Mouse (Mus musculus) kidney, adult 18-20 months (tissue): ENCODE data around the gene Batf3.

Experiments
- DNase-seq: peaks from one replicate; pipeline ENCODE4 v3.0.0; 2021

The Batf3 gene

GRCm38 (mm10) chr1:191097802-191098747, at the start of gene Batf3:
Gene Batf3 (plus strand): TSS chr1:191097847.
- peak; percentile 42 for DNase-seq

DNA sequence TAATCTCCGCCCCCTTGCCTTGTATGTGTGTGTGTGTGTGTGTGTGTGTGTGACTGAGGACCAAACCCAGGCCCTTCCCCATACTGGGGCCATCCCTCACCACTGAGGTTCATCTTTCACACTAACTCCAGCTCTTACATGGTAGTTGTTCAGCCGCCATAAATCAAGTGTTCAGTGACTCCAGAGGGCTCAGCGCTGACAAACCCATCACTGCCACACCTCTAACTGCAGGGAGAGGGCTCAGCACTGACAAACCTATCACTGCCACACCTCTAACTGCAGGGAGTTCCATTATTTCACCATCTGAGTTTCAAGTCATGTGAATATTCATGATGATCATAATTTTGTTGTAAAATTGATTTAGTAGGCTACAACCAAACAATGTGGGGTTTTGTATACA, 44.1 kb upstream of the Batf3 start:
- DNase-seq: no peak

- no peak for DNase-seq
These were observed 42.6 kb upstream of the Batf3 start for GRCm38 (mm10) chr1:191054870-191055532.

GRCm38 (mm10) chr1:191055533-191055873, 42.1 kb upstream of the Batf3 start:
- no peak for DNase-seq

- no peak for DNase-seq
These were observed 40.2 kb upstream of the Batf3 start for GRCm38 (mm10) chr1:191057461-191057860.

DNA sequence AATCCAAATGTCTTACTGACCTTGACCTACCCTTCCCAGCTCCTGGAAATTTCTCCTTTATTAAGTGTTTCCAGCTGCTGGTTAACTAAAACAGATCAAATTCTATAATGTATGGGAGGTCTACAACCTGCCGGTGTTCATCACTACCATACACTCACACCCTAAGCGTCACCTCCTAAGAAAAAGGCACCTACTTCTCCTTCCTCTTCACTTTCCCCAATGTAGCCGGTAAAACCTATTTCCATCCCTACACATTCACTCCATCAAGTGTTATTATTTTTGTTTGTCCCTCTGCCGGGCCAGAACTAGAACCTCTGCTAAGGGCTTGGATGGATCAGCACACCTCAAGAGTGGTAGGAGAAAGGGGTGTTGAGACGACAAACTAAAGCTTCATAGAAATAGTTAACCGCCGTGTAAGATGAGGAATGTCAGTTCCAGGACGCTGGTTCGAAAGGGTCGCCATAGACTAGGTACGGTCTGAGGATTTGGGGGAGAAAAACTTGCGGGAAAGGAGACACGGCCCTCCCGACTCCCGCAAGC, 35.3 kb upstream of the Batf3 start:
- DNase-seq: no peak

DNA sequence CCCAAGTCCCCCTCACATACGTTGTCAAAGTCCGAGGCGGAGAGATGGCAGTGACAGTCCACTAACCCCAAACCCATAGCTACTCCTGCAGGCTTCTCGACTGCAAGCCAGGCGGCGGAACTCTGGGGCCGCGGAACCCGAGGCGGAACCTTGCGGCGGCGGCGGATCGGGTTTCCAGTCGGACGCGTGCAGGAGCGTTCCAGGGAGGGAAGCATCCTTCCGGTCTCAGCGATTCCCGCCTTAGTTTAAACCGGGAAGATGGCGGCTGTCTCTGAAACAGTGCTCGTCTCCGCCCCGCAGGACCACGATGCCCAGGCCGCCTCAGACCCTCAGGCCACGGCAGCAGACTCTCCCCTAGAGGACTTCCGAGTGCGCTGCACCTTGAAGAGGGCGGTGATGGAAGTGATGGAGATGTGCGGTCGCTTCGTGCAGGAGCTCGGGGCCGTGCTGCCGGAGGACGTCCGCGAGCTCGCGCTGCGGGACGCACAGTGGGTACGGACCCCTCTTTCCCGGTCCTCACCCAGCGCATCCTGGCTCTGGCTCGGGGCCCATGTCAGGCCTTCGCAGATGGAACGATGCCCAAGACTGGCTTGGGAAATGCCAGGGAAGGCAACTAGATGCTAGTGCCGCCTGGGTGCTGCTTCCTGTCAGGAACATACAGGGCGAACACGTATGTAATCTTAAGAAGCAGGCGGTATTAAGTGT, 34.7 kb upstream of the Batf3 start, which contains the start of the genes Tatdn3 and Nsl1:
Gene Tatdn3 (minus strand): TSS at position 152 of the 705 bp plus-strand sequence.
Gene Nsl1 (plus strand): TSS at position 232 of the 705 bp plus-strand sequence.
- peak; percentile 93 for DNase-seq

GRCm38 (mm10) chr1:191063700-191064099, 33.9 kb upstream of the Batf3 start:
- no peak for DNase-seq

DNA sequence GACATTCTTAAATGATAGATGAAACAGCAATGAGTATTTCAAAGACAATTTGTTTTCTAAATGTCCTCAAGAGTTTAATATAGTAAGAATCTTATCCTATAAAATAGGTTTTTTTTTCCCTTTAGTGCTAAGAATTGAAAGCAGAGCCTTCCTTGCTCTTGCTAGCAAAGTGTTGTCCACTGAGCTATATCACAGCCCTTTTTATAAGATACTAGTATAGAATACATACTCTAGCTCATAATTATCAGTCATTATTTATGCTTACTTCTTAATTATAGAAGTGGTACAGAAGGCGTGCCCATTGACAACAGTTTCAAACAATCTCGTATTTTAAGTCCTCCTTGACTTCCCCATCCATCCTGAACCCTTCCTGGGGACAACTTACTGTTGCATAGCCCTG, 33.1 kb upstream of the Batf3 start:
- DNase-seq: no peak

DNA sequence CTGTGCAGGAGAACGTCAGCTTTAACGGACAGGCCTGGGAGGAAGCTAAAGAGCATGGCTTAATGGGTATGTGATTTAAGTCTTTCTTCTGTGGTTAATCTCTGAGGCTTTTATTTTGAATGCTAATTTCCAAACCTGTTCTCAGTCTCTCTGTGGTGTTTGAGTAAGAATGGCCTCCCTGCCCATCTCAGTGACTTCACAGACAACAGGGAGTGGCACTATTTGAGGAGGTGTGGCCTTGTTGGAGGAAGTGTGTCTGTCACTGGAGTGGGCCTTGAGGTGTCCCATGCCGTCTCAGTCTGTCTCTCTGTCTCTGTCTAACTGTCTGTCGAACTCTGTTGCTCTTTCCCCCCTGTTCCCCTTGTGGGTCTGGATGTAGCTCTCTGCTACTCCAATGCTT, 32.5 kb upstream of the Batf3 start:
- DNase-seq: no peak

- DNase-seq: peak; percentile 7
These were observed 29.3 kb upstream of the Batf3 start for GRCm38 (mm10) chr1:191068377-191068776.

GRCm38 (mm10) chr1:191070259-191070658, 27.4 kb upstream of the Batf3 start:
- no peak for DNase-seq

- DNase-seq: no peak
These were observed 26.0 kb upstream of the Batf3 start for GRCm38 (mm10) chr1:191071613-191072012.

- no peak for DNase-seq
These were observed 25.2 kb upstream of the Batf3 start for GRCm38 (mm10) chr1:191072329-191072913.

GRCm38 (mm10) chr1:191073001-191073400, 24.6 kb upstream of the Batf3 start:
- peak; percentile 80 for DNase-seq

DNA sequence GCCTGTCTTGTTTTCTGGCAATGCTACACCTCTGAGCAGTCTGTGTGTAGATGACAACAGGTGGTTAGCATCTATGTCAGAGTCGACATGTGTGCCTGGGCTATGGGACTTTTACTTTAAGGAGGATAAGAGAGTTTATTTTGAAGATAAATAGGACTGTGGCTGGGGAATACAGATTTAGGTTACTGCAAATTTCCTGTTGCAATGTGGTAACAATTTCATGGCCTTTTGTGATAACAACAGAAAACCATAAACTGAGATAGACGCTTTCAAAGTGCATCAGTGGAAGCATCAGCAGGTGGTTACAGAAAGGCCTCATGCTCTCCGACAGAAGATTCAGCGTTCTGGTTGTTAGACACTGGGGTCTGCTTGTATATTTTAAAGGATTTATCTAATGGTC, 24.2 kb upstream of the Batf3 start:
- DNase-seq: no peak

- peak; percentile 74 for DNase-seq
These were observed 22.3 kb upstream of the Batf3 start for GRCm38 (mm10) chr1:191075199-191075883.

DNA sequence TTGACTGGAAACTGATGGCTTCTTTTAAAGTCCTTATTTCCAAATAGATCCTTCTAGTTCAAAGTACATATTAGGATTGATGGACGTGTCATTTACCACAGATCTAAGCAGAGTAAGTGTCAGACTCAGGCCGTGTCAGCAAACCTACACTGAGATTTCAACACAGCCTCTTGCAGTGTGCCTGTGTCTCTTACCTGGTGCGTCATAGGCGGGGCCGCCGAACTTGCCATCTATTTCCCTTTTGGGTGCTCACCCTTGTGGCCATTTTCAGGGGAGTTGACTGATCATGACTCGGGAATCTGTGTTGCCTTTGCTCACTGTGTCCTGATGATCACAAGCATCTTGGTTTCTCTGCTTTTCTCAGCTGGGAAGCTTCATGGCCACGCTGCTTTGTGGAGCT, 14.4 kb upstream of the Batf3 start:
- DNase-seq: no peak

DNA sequence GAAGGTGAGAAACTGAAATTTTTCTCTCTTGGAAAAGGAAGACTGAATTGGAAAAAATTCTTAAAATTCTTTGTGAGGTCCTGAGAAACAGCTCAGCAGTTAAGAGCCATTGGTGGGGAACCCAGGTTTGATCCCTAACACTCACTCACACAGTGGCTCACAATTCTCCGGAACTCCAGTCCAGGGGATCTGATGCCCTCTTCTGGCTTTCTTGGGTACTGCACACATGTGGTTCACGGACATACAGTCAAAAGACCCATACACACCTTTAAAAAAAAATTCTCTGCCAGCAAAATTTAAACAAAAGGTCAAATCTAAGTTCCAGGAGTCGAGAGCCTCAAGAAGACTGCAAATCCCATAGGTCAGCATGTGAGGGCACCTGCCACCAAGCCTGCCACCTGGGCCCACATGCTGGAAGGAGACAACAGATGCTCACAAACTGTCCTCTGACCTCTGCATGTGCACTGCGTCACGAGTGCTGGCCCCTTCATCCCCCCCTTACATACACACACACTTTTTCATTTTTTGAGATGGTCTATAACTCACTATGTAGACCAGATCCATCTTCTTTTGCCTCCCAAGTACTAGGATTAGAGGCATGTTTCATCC, 12.6 kb upstream of the Batf3 start:
- peak; percentile 75 for DNase-seq

GRCm38 (mm10) chr1:191085597-191085996, 12.1 kb upstream of the Batf3 start:
- no peak for DNase-seq

GRCm38 (mm10) chr1:191086304-191086878, 11.3 kb upstream of the Batf3 start:
- DNase-seq: no peak
